Mouse (Mus musculus) T-cell, adult 66 days (primary cell): ENCODE results near the gene Spata22. TPM values are rescaled to one million over a fixed set of nuclear protein-coding genes. Genes with fewer than 3 reads are reported as not detected.

Source experiments
- total RNA-seq, 2 experiments: library from RNA; stranded (reverse); gene quantifications; 3 replicates in 1 of 2; 4 replicates in 1 of 2; pipeline ENCODE4 v1.2.4; 2023

Spata22 gene
- not detected for total RNA-seq

DNA sequence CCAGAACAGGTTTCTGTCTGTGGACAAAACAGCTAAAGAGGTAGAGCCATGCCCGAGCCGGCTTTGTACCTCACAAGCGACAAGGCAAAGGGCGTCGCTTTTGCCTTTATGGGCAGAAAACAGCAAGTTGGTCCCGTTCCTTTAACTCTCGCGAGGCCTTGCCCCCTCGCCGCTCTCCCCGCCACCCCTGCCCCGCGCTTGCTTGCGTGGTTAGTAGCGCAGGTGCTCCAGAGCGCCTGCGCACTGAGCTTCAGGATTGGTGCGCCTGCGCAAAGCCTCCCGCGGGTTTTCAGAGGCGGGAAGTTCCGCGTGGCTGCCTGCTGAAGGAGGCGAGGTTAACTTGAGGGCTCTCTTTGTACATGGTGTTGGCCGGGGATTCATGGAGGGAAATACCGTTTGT lies at the start of gene Spata22, which contains the start of the genes Aspa and Gm49340:
Spata22 (plus strand) TSS at position 300 of the 400 bp plus-strand sequence.
Aspa (minus strand) TSS at position 155 of the 400 bp plus-strand sequence.
Gm49340 (plus strand) TSS at position 300 of the 400 bp plus-strand sequence.

DNA sequence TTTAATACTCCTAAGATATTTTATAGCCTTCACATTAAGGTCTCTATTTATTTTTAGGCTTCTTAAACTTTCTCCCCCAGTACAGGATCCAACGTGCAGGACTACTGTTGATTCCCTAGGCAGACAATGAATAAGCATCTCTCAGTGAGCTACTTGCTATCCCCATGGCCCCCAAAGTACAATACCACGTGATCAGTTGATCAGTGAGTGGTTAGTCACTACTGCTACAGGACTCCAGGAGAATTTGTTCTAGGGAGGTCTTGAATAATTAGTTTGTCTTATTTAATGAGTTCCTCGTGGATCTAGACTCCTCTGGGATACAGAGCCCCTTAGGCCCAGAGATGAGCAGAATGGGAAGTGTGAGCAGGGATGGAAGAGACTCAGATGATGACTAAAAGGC lies 20.9 kb downstream of the Spata22 start, which contains the start of gene Olfr20:
Olfr20 (plus strand) TSS at position 301 of the 400 bp plus-strand sequence.

GRCm38 (mm10) chr11:73370946-73371345 lies 41.4 kb downstream of the Spata22 start, which contains the start of gene Olfr376:
TSS of gene Olfr376 (plus strand) at chr11:73371246.

Other genes with a start within 250 kb of the Spata22 start
- gene Itgae, start 239.2 kb upstream of the Spata22 start, total RNA-seq: 10 to 100 TPM; 27.3 to 32.7 TPM
- gene Haspin, start 191.4 kb upstream of the Spata22 start, total RNA-seq: 1 to 10 TPM; 2.6 to 3.0 TPM
- under 1 TPM in 1 of 2 experiments, not detected in 1; 0.76 TPM for gene P2rx5, start 169.3 kb upstream of the Spata22 start, total RNA-seq
- gene Emc6, start 152.7 kb upstream of the Spata22 start, total RNA-seq: 10 to 100 TPM; 45.0 to 48.6 TPM
- gene Tax1bp3, start 152.7 kb upstream of the Spata22 start, total RNA-seq: 1 to 10 TPM; 8.7 to 9.8 TPM
- 10 to 100 TPM; 17.6 to 19.5 TPM for gene Ctns, start 130.7 kb upstream of the Spata22 start, total RNA-seq
- gene Shpk, start 130.3 kb upstream of the Spata22 start, total RNA-seq: 1 to 10 TPM; 5.7 to 6.6 TPM
- gene Trpv1, start 95.4 kb upstream of the Spata22 start, total RNA-seq: not detected
- gene Trpv3, start 62.4 kb upstream of the Spata22 start, total RNA-seq: not detected
- gene Aspa, start 145 bp upstream of the Spata22 start, total RNA-seq: not detected
- gene Gm49340, start within 50 bp of the Spata22 start, total RNA-seq: not detected
- gene Olfr20, start 21.0 kb downstream of the Spata22 start, total RNA-seq: not detected
- not detected for gene Olfr376, start 41.5 kb downstream of the Spata22 start, total RNA-seq
- gene Olfr1, start 69.9 kb downstream of the Spata22 start, total RNA-seq: not detected
- not detected for gene Olfr378, start 98.7 kb downstream of the Spata22 start, total RNA-seq
- gene Olfr380, start 127.8 kb downstream of the Spata22 start, total RNA-seq: not detected
- not detected for gene Olfr381, start 161.9 kb downstream of the Spata22 start, total RNA-seq
- gene Olfr382, start 187.5 kb downstream of the Spata22 start, total RNA-seq: not detected